Mouse (Mus musculus): Measurements from ENCODE around the gene Pla2g3. TPM values are rescaled to one million over a fixed set of nuclear protein-coding genes. Genes with fewer than 3 reads are reported as not detected.

Gene Pla2g3
- total RNA-seq (2021) = 1 to 10 TPM; 2.1 to 2.3 TPM
- long read RNA-seq, experiment 1, partial matches to known transcripts = 0 of 20 reads
- long read RNA-seq, experiment 1, other reads (novel, unspliced or antisense) = 20 of 20 reads
- long read RNA-seq, experiment 2, partial matches to known transcripts = 1 of 29 reads
- long read RNA-seq, experiment 2, other reads (novel, unspliced or antisense) = 25 of 29 reads

GRCm38 (mm10) chr11:3487952-3488570 is at the start of gene Pla2g3:
Pla2g3 (plus strand) TSS chr11:3488284.
- no peak for TF ChIP-seq CTCF (conservative IDR thresholded peaks at IDR 0.05)
- no peak within 1 kb of the TSS for H3K4me3 ChIP-seq
- DNase-seq (ENCODE audit: low spot score in 2 of 2) = no peak
- no peak within 1 kb of the TSS for H3K27ac ChIP-seq

DNA sequence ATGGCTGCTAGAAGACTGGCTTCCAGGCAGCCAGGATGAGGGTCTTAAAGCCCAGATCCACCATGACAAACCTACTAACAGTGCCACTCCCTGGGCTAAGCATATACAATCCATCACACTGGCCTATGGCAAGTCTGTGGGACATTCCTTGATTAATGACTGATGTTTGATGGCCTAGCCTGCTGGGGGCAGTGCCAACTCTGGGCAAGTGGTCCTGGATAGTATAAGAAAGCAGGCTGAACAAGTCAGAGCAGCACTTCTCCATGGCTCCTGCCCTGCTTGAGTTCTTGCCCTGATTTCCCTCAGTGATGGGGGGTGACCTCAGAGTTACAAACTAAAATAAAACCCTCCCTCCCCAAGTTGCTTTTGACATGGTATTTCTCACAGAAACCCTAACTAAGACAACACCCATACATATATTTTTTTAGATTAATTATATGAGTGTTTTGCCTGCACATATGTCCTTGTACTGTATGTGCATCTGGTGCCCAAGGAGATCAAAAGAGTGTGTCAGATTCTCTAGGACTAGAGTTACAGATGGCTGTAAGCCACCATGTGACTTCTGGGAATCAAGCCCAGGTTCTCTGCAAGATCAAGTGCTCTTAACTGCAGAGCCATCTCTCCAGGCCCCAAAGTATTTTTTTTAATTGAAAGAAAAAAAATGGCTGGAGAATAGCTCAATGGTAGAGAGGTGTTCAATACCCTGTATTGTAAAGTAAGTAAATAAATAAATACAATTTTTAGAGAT is 46.2 kb upstream of the Pla2g3 start:
- no peak for TF ChIP-seq CTCF (conservative IDR thresholded peaks at IDR 0.05)
- Histone ChIP-seq H3K4me3 (no peak overlapping the region), H3K27ac (no peak overlapping the region)
- DNase-seq (ENCODE audit: low spot score in 2 of 2) = peak; percentile 11 to 28

- no peak overlapping the region for H3K27ac ChIP-seq
- TF ChIP-seq CTCF (conservative IDR thresholded peaks at IDR 0.05) = no peak
- no peak for DNase-seq (ENCODE audit: low spot score in 2 of 2)
- H3K4me3 ChIP-seq = no peak overlapping the region
Measured at GRCm38 (mm10) chr11:3442677-3443076, 45.4 kb upstream of the Pla2g3 start.

GRCm38 (mm10) chr11:3443091-3443490 is 45.0 kb upstream of the Pla2g3 start:
- no peak for DNase-seq (ENCODE audit: low spot score in 2 of 2)
- no peak overlapping the region for H3K4me3 ChIP-seq
- no peak for TF ChIP-seq CTCF (conservative IDR thresholded peaks at IDR 0.05)
- no peak overlapping the region for H3K27ac ChIP-seq

GRCm38 (mm10) chr11:3444875-3445274 is 43.2 kb upstream of the Pla2g3 start:
- DNase-seq (ENCODE audit: low spot score in 2 of 2) = no peak
- no peak for TF ChIP-seq CTCF (conservative IDR thresholded peaks at IDR 0.05)
- Histone ChIP-seq H3K27ac (no peak overlapping the region), H3K4me3 (no peak overlapping the region)

DNA sequence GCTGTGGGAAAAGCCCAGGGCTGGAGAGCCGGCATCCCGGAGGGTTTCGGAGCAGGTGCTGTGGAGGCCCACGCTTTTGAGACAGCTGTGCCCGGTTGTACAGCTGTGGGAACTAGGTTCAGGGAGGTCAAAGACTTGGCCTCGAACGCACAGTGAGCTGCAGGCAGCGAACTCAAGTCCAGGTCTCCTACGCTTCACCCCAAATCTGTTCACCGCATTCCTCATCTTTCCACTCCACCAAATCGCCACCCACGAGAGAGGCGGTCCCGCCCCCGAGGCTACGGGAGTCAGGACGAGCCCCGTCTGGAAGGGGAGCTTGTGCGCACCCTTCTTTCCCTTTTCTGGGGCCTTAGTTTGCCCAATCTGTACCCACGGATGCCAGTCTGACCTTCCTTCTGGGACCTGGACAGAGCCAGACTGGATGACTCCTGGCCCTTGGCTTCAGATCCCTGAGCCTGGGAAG is 36.4 kb upstream of the Pla2g3 start:
- Histone ChIP-seq H3K4me3 (peak overlapping the region; percentile 100), H3K27ac (peak overlapping the region; percentile 96)
- no peak for TF ChIP-seq CTCF (conservative IDR thresholded peaks at IDR 0.05)
- peak; percentile 50 to 60 for DNase-seq (ENCODE audit: low spot score in 2 of 2)

- TF ChIP-seq CTCF (conservative IDR thresholded peaks at IDR 0.05) = no peak
- DNase-seq (ENCODE audit: low spot score in 2 of 2) = peak; percentile 95 to 96
- Histone ChIP-seq H3K4me3 (peak within 1 kb of the TSS; percentile 100), H3K27ac (peak within 1 kb of the TSS; percentile 96)
Measured at GRCm38 (mm10) chr11:3452167-3452639, 35.9 kb upstream of the Pla2g3 start, which contains the start of gene Rnf185. Rnf185 (minus strand) TSS chr11:3452363.

GRCm38 (mm10) chr11:3452769-3453168 is 35.3 kb upstream of the Pla2g3 start:
- Histone ChIP-seq H3K4me3 (peak overlapping the region; percentile 100), H3K27ac (peak overlapping the region; percentile 96)
- no peak for TF ChIP-seq CTCF (conservative IDR thresholded peaks at IDR 0.05)
- DNase-seq (ENCODE audit: low spot score in 2 of 2) = peak in 1 of 2 experiments; percentile 21

DNA sequence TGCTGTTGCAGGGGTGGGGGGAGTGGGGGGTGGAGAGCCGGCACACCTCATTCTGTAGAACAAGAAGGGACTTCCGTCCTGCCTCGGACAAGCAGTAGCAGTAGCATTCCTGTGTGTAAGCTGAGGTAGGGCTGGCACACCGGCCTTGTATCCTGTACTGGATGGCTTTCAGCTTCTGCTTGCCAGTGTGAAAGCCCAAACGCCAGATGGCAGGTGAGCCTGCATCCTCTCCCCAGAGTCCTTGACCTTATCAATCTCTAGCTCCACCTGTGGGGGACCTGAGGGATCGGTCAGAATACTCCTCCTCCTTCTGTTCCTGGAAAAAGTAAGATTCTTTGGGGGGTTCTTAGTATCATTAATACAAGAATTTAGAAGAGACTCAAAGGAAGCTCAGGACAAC is 34.6 kb upstream of the Pla2g3 start:
- TF ChIP-seq CTCF (conservative IDR thresholded peaks at IDR 0.05) = peak; percentile 49
- peak overlapping the region; percentile 96; the same call in 1 of the 2 replicates for H3K27ac ChIP-seq
- peak overlapping the region; percentile 100; the same call in 1 of the 2 replicates for H3K4me3 ChIP-seq
- DNase-seq (ENCODE audit: low spot score in 2 of 2) = no peak

- no peak for TF ChIP-seq CTCF (conservative IDR thresholded peaks at IDR 0.05)
- Histone ChIP-seq H3K27ac (no peak overlapping the region), H3K4me3 (no peak overlapping the region)
- no peak for DNase-seq (ENCODE audit: low spot score in 2 of 2)
Measured at GRCm38 (mm10) chr11:3454506-3454905, 33.6 kb upstream of the Pla2g3 start.

DNA sequence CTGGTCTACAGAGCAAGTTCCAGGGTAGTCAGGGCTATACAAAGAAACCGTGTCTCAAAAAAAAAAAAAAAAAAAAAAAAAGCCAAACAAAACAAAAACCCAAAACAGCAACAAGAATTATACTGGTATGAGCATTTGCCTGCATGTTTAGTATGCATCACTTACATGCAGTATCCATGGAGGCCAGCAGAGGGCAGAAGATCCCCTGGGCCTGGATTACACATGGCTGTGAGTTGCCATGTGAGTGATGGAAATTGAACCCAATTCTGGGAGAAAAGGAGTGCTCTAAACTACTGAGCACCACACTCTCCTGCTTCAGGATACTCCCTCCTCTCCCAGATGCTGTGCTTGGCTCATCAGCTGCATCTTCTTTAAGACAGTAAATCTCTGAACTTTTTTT is 31.7 kb upstream of the Pla2g3 start:
- TF ChIP-seq CTCF (conservative IDR thresholded peaks at IDR 0.05) = peak; percentile 84
- no peak overlapping the region for H3K4me3 ChIP-seq

DNA sequence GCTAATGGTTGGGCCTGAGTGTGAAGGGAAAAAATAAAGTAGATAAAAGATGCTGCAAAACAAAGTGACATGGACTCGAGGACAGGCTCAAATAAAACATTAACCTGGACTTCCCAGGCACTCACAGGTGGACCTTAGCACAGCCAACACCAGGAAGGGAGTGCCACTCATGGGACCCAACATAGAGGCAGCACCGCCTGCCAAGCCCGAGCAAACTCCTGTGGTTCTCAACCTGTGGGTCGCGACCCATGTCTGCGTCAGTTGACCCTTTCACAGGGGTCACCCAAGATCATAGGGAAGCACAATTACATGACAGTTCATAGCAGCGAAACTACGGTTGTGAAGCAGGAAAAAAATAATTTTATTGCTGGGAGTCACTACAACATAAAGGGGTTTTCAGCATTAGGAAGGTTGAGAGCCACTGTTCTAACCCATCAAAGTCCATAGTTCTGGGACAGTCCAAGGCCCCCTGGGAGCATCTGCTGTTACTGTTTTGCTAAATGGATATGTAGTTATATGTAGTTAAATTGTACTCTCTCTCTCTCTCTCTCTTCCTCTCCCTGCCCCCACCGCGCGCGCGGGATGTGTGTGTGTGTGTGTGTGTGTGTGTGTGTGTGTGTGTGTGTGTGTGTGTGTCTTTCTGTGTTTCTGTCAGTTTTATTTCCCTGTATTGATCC is 29.5 kb upstream of the Pla2g3 start:
- no peak for TF ChIP-seq CTCF (conservative IDR thresholded peaks at IDR 0.05)
- DNase-seq (ENCODE audit: low spot score in 2 of 2) = no peak
- no peak overlapping the region for H3K4me3 ChIP-seq
- H3K27ac ChIP-seq = no peak overlapping the region

More for the DNA sequence above, 31.7 kb upstream of the Pla2g3 start:
- DNase-seq (ENCODE audit: low spot score in 2 of 2) = peak; percentile 50 to 79
- no peak overlapping the region for H3K27ac ChIP-seq

GRCm38 (mm10) chr11:3459105-3459468 is 29.0 kb upstream of the Pla2g3 start:
- no peak for TF ChIP-seq CTCF (conservative IDR thresholded peaks at IDR 0.05)
- Histone ChIP-seq H3K27ac (no peak overlapping the region), H3K4me3 (no peak overlapping the region)

More at GRCm38 (mm10) chr11:3459105-3459468, 29.0 kb upstream of the Pla2g3 start:
- no peak for DNase-seq (ENCODE audit: low spot score in 2 of 2)

Data from layer of hippocampus, adult 2 months (tissue).